Mouse (Mus musculus) ES-E14 (cell line): ENCODE data around the gene Rita1. TPM values are rescaled to one million over a fixed set of nuclear protein-coding genes. Genes with fewer than 3 reads are reported as not detected.

Source experiments
- DNase-seq: peaks from one replicate; pipeline ENCODE4 v3.0.0-alpha.2; 2013; ENCODE audit warnings: low read depth, low spot score
- H3K27ac ChIP-seq: 2 replicates; pipeline ENCODE4 v1.5.1; 2012; ENCODE audit warnings: low read depth, mild to moderate bottlenecking, low read length, moderate library complexity, mixed read lengths; ENCODE audit not compliant: poor library complexity, insufficient read depth, severe bottlenecking
- H3K36me3 ChIP-seq: 2 replicates; pipeline ENCODE4 v1.6.1; 2012; ENCODE audit warnings: mild to moderate bottlenecking, low read length, moderate library complexity, mixed read lengths; ENCODE audit not compliant: control insufficient read depth, poor library complexity, insufficient read depth, severe bottlenecking
- H3K4me1 ChIP-seq, 2 experiments: fragments of 150-350 bp in 1 of 2; sonication (generic) in 1 of 2; 2 replicates each; pipeline ENCODE4 v1.6.1; 2012; ENCODE audit warnings: low read length in 2 of 2, mild to moderate bottlenecking in 1 of 2, mixed read lengths in 1 of 2; ENCODE audit not compliant: control insufficient read depth in 2 of 2, insufficient read depth in 2 of 2, poor library complexity in 1 of 2
- H3K4me3 ChIP-seq, 2 experiments: fragments of 150-350 bp in 1 of 2; sonication (generic) in 1 of 2; 2 replicates each; pipeline ENCODE4 v1.5.1; 2012; ENCODE audit warnings: low read length in 2 of 2, low read depth in 1 of 2, mild to moderate bottlenecking in 1 of 2, mixed read lengths in 1 of 2; ENCODE audit not compliant: insufficient read depth in 1 of 2, poor library complexity in 1 of 2, severe bottlenecking in 1 of 2
- H3K9ac ChIP-seq: 2 replicates; pipeline ENCODE4 v1.6.1; 2012; ENCODE audit warnings: low read depth, mild to moderate bottlenecking, low read length, mixed read lengths; ENCODE audit not compliant: poor library complexity, insufficient read depth, severe bottlenecking
- H3K9me3 ChIP-seq: fragments of 150-350 bp; sonication (generic); 2 replicates; pipeline ENCODE4 v1.6.1; 2012; ENCODE audit warnings: low read depth, mild to moderate bottlenecking, low read length; ENCODE audit not compliant: control insufficient read depth, insufficient read depth
- CHD2 ChIP-seq: IDR thresholded peaks from 2 replicates; pipeline ENCODE4 v1.6.1; 2014; ENCODE audit warnings: mild to moderate bottlenecking, low read depth, low read length, inconsistent platforms
- HCFC1 ChIP-seq: IDR thresholded peaks from 2 replicates; pipeline ENCODE4 v1.6.1; 2012; ENCODE audit warnings: low read length, inconsistent platforms, borderline replicate concordance; ENCODE audit not compliant: insufficient read depth
- MAFK ChIP-seq: IDR thresholded peaks from 2 replicates; pipeline ENCODE4 v1.6.1; 2014; ENCODE audit warnings: mild to moderate bottlenecking, low read depth, low read length, inconsistent platforms; ENCODE audit not compliant: insufficient read depth
- ZC3H11A ChIP-seq: IDR thresholded peaks from 2 replicates; pipeline ENCODE4 v1.6.1; 2012; ENCODE audit warnings: low read depth, mild to moderate bottlenecking, inconsistent platforms, low read length, borderline replicate concordance
- ZNF384 ChIP-seq: IDR thresholded peaks from 2 replicates; pipeline ENCODE4 v1.6.1; 2012; ENCODE audit warnings: low read depth, low read length, inconsistent platforms
- in situ Hi-C, 2 experiments: fragments of 600-800 bp; cut with MboI; formaldehyde crosslinking; loops; one replicate each; pipeline ENCODE4 v1.15.1; 2025; ENCODE audit warnings: low sequenced_read_pairs in 2 of 2, inconsistent platforms in 1 of 2; ENCODE audit not compliant: unreplicated experiment in 2 of 2
- total RNA-seq: library from RNA; depleted of rRNA; stranded (reverse); fragments of 300-350 nt; gene quantifications from 2 replicates; pipeline ENCODE4 v1.2.3, GENCODE M21; 2012

The Rita1 gene
- total RNA-seq, 1 experiment: 23.7 TPM

DNA sequence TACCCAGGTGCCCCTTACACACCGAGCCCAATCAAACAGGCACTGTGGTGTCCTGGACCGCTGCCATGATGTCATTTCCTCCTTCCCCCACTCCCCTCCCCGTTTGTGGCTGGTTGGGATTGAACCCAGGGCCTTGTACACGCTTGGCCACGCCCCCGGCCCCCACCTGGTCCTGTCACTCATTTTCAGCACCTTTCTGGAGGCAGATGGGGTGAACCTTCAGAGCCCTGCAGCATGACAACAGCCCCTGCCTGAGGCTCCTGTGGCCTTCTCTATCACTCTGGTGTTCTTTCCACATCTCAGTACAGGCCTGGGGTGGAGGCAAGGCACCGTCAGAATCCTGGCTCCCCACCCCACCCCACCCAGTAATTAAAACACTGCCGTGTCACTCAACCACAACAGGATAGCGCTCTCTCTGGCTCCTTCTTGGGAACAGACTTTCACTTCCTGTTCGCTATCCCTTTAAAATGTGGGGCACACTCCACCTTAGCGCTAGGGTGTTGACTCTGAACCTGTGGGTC is 35.5 kb downstream of the Rita1 start:
- in situ Hi-C loops: no loop called here
- no peak overlapping the region for H3K4me3 ChIP-seq
- H3K36me3 ChIP-seq: no peaks in the 10 kb centered on the region
- no peak for DNase-seq
- TF ChIP-seq ZC3H11A (no peak), MAFK (no peak), ZNF384 (no peak), HCFC1 (no peak), CHD2 (no peak)
- H3K27ac ChIP-seq: no peak overlapping the region
- H3K9ac ChIP-seq: no peak overlapping the region
- H3K9me3 ChIP-seq: no peaks in the 10 kb centered on the region
- peaks cover 2 to 21% of the 10 kb centered on the region in 2 experiments; a peak in 3 of 4 replicates for H3K4me1 ChIP-seq

DNA sequence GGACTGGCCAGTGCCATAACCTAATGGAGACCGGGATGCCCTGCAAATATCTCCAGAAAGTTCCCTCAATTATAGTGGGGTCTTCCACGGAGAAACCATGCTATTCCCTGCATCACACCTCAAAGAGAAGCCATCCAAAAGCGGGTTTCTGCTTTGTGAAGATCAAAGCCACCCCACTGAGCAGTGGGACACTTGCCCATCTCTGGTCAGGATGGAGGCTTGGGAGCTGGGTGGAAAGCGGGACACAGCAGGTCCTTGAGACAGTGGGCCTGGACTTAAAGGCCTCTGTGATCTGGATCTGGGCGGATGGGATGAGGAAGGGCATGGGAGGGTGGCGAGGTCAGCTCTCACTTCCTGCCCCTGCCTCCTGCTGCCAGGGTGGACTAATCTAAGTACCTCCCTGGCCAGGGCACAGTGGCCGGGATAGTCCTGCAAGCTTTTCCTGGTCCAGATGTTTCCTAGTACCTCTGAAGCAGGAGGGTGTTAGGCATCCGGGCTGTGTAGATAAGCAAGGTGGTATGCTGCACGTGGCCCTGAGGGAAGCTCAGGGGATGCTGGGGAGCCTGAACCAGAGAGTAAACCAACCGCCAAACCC is 37.8 kb downstream of the Rita1 start:
- H3K36me3 ChIP-seq: no peaks in the 10 kb centered on the region
- H3K9ac ChIP-seq: no peak overlapping the region
- in situ Hi-C loops: no loop called here
- H3K4me3 ChIP-seq: no peak overlapping the region
- no peak for DNase-seq
- H3K27ac ChIP-seq: no peak overlapping the region
- H3K9me3 ChIP-seq: no peaks in the 10 kb centered on the region
- TF ChIP-seq ZC3H11A (no peak), MAFK (no peak), CHD2 (no peak), HCFC1 (no peak), ZNF384 (no peak)
- H3K4me1 ChIP-seq: peaks cover 2 to 17% of the 10 kb centered on the region in 2 experiments; a peak in 3 of 4 replicates

DNA sequence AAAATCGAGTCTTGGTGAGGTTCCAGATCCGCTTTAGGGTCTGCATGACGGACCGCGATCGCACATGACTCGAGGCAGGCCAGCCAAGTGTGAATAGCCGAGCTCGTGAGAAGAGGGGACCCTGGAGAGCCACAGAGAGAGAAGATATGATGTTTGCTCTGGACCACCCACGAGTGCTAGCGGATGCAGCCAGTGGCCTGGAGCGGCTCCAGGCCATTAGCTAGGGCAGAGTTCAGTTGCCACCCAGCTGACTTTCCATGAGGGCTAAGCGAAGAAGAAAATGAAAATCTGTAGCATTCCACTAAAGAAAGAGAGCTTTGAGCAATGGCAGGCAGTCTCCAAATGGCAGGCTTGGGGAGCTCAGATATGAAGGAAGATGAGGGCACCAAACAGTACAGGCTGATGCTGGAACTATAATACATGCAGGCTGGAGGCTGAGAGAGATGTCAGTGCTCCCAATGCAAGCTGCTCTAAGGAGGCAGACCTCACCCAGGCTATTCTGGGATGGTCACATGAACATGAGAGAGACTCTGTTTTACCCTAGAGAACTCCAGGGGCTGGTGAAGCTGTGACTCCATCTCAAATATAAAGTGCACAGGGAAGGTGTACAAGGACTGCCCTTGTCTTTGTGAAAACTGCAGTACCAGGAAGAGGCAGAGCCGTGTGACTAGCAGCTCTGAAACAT is 41.2 kb downstream of the Rita1 start:
- Histone ChIP-seq H3K36me3 (no peaks in the 10 kb centered on the region), H3K27ac (no peak overlapping the region), H3K4me1 (no peaks in the 10 kb centered on the region; a peak in 1 of 4 replicates), H3K9ac (no peak overlapping the region), H3K4me3 (no peak overlapping the region), H3K9me3 (no peaks in the 10 kb centered on the region)
- in situ Hi-C loops: no loop called here
- no peak for DNase-seq
- TF ChIP-seq ZC3H11A (no peak), MAFK (no peak), ZNF384 (no peak), CHD2 (no peak), HCFC1 (no peak)

DNA sequence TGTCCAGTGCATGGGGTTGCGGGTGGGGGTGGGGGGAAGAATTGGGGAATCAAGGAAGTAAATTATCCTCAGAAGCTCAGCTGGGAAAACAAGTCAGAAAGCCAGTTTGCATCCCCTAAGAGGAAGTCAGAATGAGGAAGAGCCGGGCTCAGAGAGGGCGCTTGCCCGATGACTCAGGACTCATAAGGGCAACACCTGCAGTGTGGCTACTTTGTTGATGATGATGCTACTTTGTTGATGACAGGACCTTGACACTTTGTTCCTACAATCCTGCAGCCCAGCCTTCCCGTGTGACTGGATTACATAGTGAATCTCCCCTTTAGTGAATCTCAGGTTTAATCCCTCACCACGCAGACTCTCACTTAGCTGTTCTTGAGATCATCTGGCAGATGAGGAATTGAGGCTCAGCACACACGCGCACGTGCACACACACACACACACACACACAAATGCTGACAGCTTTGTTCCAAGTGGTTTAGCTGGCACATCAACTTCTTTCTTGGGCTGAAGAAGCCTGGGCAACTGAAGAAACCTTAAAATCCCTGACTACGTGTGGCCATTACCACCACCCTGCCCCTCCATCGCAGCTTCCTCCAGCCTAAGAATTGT is 42.0 kb downstream of the Rita1 start:
- Histone ChIP-seq H3K4me1 (no peaks in the 10 kb centered on the region; a peak in 1 of 4 replicates), H3K9ac (no peak overlapping the region), H3K9me3 (no peaks in the 10 kb centered on the region), H3K4me3 (no peak overlapping the region), H3K36me3 (no peaks in the 10 kb centered on the region), H3K27ac (no peak overlapping the region)
- DNase-seq: no peak
- in situ Hi-C loops: no loop called here
- TF ChIP-seq CHD2 (no peak), ZC3H11A (no peak), HCFC1 (no peak), MAFK (no peak), ZNF384 (no peak)
